Mouse (Mus musculus) liver, postnatal 0 days (tissue): ENCODE measurements around the gene Tnk2.

ENCODE experiments used
- CTCF ChIP-seq: sonication (generic); IDR thresholded peaks from 2 replicates; pipeline ENCODE4 v1.5.1; 2016; ENCODE audit warnings: antibody characterized with exemption, low read depth
- EP300 ChIP-seq: IDR thresholded peaks from 2 replicates; pipeline ENCODE4 v1.6.1; 2016; ENCODE audit warnings: antibody characterized with exemption, low read depth, mild to moderate bottlenecking

GRCm38 (mm10) chr16:32677040-32677700 lies 33.5 kb downstream of the Tnk2 start:
- TF ChIP-seq CTCF (no peak), EP300 (no peak)
